Mouse (Mus musculus) midbrain, postnatal 0 days (tissue): ENCODE measurements at regions not wholly inside any gene's neighbourhood (a gene's known extent, or its start where the extent isn't known, plus 50 kb on each side); places are given as distances from the start of the nearest gene placed in this dataset.

Source experiments
- ATAC-seq: fragments of 200-750 bp; cut with Nextera tagmentation; 2 replicates; pipeline ENCODE4 v1.8.0; 2017; ENCODE audit warnings: moderate number of reproducible peaks, mild to moderate bottlenecking, moderate TSS enrichment, moderate library complexity; ENCODE audit not compliant: low FRiP score
- DNase-seq: peaks from one replicate; pipeline ENCODE4 v3.0.0-alpha.2; 2015; ENCODE audit warnings: low spot score
- H3K27ac ChIP-seq: fragments of 300-500 bp; sonication (generic); 2 replicates; pipeline ENCODE4 v1.5.1; 2014; ENCODE audit warnings: low read depth, mild to moderate bottlenecking, low read length, mixed read lengths
- H3K27me3 ChIP-seq: fragments of 300-500 bp; sonication (generic); 2 replicates; pipeline ENCODE4 v1.6.1; 2014; ENCODE audit warnings: low read length, control low read depth, mixed read lengths; ENCODE audit not compliant: insufficient read depth
- H3K36me3 ChIP-seq: fragments of 300-500 bp; sonication (generic); 2 replicates; pipeline ENCODE4 v1.6.1; 2014; ENCODE audit warnings: low read length, control low read depth, mixed read lengths; ENCODE audit not compliant: insufficient read depth
- H3K4me1 ChIP-seq: fragments of 300-500 bp; sonication (generic); 2 replicates; pipeline ENCODE4 v1.6.1; 2014; ENCODE audit warnings: mild to moderate bottlenecking, control low read depth, antibody characterized with exemption, low read length, mixed read lengths; ENCODE audit not compliant: insufficient read depth
- H3K4me2 ChIP-seq: fragments of 300-500 bp; sonication (generic); 2 replicates; pipeline ENCODE4 v1.6.1; 2014; ENCODE audit warnings: low read depth, mild to moderate bottlenecking, low read length, mixed read lengths; ENCODE audit not compliant: poor library complexity, severe bottlenecking
- H3K4me3 ChIP-seq: fragments of 300-500 bp; sonication (generic); 2 replicates; pipeline ENCODE4 v1.5.1; 2014; ENCODE audit warnings: low read depth, mild to moderate bottlenecking, low read length, moderate library complexity
- H3K9ac ChIP-seq: fragments of 300-500 bp; sonication (generic); replicated peaks from 2 replicates; pipeline ENCODE4 v1.6.1; 2014; ENCODE audit warnings: mild to moderate bottlenecking, low read length, moderate library complexity, mixed read lengths; ENCODE audit not compliant: poor library complexity, severe bottlenecking
- H3K9me3 ChIP-seq: fragments of 300-500 bp; sonication (generic); 2 replicates; pipeline ENCODE4 v1.6.1; 2016; ENCODE audit warnings: low read length, control low read depth
- CTCF ChIP-seq: IDR thresholded peaks from 2 replicates; pipeline ENCODE4 v1.5.1; 2016; ENCODE audit warnings: antibody characterized with exemption, mild to moderate bottlenecking
- WGBS: fragments of 180-500 bp; shearing (Covaris S2); extraction: QIAGEN DNeasy Blood & Tissue Kit; methylation state at CpG from one replicate; pipeline ENCODE4 v1.1.7; 2014; 5-methylcytosine and 5-hydroxymethylcytosine counted together

GRCm38 (mm10) chr7:72866966-72867754 is 508.1 kb upstream of the Rgma start:
- Histone ChIP-seq H3K4me1 (no peaks in the 10 kb centered on the region), H3K9ac (no peak overlapping the region), H3K9me3 (no peaks in the 10 kb centered on the region), H3K27me3 (no peaks in the 10 kb centered on the region), H3K36me3 (no peaks in the 10 kb centered on the region), H3K4me3 (no peak overlapping the region), H3K27ac (no peak overlapping the region), H3K4me2 (no peak overlapping the region)
- TF ChIP-seq CTCF: no peak
- WGBS: 64% methylated on average over 6 of the region's 6 CpGs
- peak; percentile 13 for DNase-seq
- no peak for ATAC-seq

GRCm38 (mm10) chr7:72869068-72869467 is 506.2 kb upstream of the Rgma start:
- Histone ChIP-seq H3K27me3 (no peaks in the 10 kb centered on the region), H3K4me1 (no peaks in the 10 kb centered on the region), H3K36me3 (no peaks in the 10 kb centered on the region), H3K4me2 (no peak overlapping the region), H3K9me3 (no peaks in the 10 kb centered on the region), H3K9ac (no peak overlapping the region), H3K27ac (no peak overlapping the region), H3K4me3 (no peak overlapping the region)
- DNase-seq (peak; percentile 19), ATAC-seq (no peak)
- 72% methylated on average over 4 of the region's 4 CpGs for WGBS
- TF ChIP-seq CTCF: no peak

GRCm38 (mm10) chr7:72900816-72901215 is 474.5 kb upstream of the Rgma start:
- Histone ChIP-seq H3K4me1 (no peaks in the 10 kb centered on the region), H3K36me3 (no peaks in the 10 kb centered on the region)
- ATAC-seq: no peak

GRCm38 (mm10) chr7:72905891-72906290 is 469.4 kb upstream of the Rgma start:
- ATAC-seq (no peak), DNase-seq (peak; percentile 41)
- WGBS: 51% methylated on average over 2 of the region's 2 CpGs

More at GRCm38 (mm10) chr7:72900816-72901215, 474.5 kb upstream of the Rgma start:
- Histone ChIP-seq H3K27me3 (no peaks in the 10 kb centered on the region), H3K4me3 (no peak overlapping the region), H3K9me3 (no peaks in the 10 kb centered on the region), H3K27ac (no peak overlapping the region), H3K4me2 (no peak overlapping the region), H3K9ac (no peak overlapping the region)
- DNase-seq: no peak
- WGBS: 77% methylated on average over 6 of the region's 6 CpGs
- TF ChIP-seq CTCF: no peak

GRCm38 (mm10) chr7:72906536-72906935 is 468.8 kb upstream of the Rgma start:
- Histone ChIP-seq H3K9ac (no peak overlapping the region), H3K27ac (no peak overlapping the region), H3K27me3 (no peaks in the 10 kb centered on the region), H3K4me1 (peaks cover 3% of the 10 kb centered on the region; the same call in 1 of the 2 replicates), H3K9me3 (no peaks in the 10 kb centered on the region), H3K4me3 (no peak overlapping the region), H3K36me3 (no peaks in the 10 kb centered on the region), H3K4me2 (no peak overlapping the region)
- WGBS: 37% methylated on average over 4 of the region's 4 CpGs
- ATAC-seq (no peak), DNase-seq (peak; percentile 49)
- no peak for TF ChIP-seq CTCF

More at GRCm38 (mm10) chr7:72905891-72906290, 469.4 kb upstream of the Rgma start:
- H3K9me3 ChIP-seq: no peaks in the 10 kb centered on the region
- no peak overlapping the region for H3K27ac ChIP-seq
- no peak overlapping the region for H3K4me2 ChIP-seq
- H3K9ac ChIP-seq: no peak overlapping the region
- no peak overlapping the region for H3K4me3 ChIP-seq
- H3K4me1 ChIP-seq: peaks cover 3% of the 10 kb centered on the region; the same call in 1 of the 2 replicates
- no peaks in the 10 kb centered on the region for H3K27me3 ChIP-seq
- no peak for TF ChIP-seq CTCF
- H3K36me3 ChIP-seq: no peaks in the 10 kb centered on the region

GRCm38 (mm10) chr7:72926772-72927380 is 448.4 kb upstream of the Rgma start:
- no peaks in the 10 kb centered on the region for H3K27me3 ChIP-seq
- no peak overlapping the region for H3K9ac ChIP-seq
- H3K4me3 ChIP-seq: no peak overlapping the region
- no peak overlapping the region for H3K4me2 ChIP-seq
- no peak for TF ChIP-seq CTCF
- H3K4me1 ChIP-seq: no peaks in the 10 kb centered on the region
- DNase-seq: no peak
- 50% methylated on average over 20 of the region's 20 CpGs for WGBS
- no peaks in the 10 kb centered on the region for H3K36me3 ChIP-seq
- H3K9me3 ChIP-seq: no peaks in the 10 kb centered on the region
- no peak overlapping the region for H3K27ac ChIP-seq
- ATAC-seq: no peak
